Mouse (Mus musculus) retina, postnatal 7 days (tissue): ENCODE measurements at regions not wholly inside any gene's neighbourhood (a gene's known extent, or its start where the extent isn't known, plus 50 kb on each side); places are given as distances from the start of the nearest gene placed in this dataset.

Experiments used
- DNase-seq: peaks from one replicate; pipeline ENCODE4 v3.0.0-alpha.2; 2012; ENCODE audit warnings: low read depth, low spot score

DNA sequence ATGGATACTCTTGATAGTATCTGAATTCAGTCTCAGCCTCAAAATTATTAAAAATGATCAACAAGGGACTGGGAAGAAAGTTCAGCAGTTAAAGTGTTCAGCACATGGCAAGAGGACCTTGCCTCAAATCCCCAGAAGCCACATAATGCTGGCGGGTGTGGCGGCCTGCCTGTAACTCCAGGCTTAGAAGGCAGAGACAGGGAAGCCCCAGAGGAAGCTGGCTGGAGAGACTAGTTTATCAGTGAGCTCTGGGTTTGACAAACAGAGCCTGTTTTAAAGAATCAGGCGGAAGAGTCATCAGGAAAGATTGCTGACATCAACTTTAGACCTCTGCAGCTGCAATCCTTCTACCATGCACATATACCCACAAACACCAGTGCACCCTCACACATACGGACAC lies 52.1 kb upstream of the Fyn start:
- DNase-seq: no peak

DNA sequence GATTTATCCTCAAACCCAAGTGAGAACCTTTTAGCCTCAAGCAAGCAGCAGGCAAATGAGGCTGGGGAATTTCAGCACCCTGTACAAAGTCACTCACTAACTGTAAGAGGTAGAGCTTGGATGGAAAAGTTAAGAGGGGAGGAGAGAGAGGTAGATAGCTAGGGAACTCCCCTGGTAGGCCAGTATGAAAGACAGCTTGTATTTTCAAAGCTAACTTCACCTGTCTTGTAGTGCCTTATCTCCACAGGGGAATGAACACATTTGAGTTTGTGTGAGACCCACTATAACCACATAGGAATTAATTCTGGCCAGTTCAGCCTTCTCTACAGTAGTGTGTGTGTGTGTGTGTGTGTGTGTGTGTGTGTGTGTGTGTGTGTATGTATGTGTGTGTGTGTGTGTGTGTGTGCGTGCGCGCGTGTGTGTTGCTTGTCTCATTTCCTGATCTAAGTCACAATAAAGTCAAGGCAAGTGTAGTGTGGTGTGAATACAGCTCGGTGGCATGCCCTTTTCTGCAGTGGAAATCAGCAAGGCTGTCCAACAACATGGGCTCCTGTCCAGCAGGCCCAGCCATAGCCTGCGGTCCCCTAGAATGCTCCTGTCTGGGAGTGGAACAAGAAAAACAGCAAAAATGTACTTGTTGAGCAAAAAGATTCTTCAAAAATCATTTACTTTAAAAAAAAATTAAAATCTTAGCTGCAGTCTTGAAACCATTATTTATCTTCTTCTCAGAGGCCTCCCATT lies 53.1 kb upstream of the Fyn start:
- DNase-seq: no peak

- no peak for DNase-seq
Observed at GRCm38 (mm10) chr10:39311501-39311900, 57.2 kb upstream of the Fyn start.

GRCm38 (mm10) chr10:39308535-39308934 lies 60.1 kb upstream of the Fyn start:
- DNase-seq: no peak

DNA sequence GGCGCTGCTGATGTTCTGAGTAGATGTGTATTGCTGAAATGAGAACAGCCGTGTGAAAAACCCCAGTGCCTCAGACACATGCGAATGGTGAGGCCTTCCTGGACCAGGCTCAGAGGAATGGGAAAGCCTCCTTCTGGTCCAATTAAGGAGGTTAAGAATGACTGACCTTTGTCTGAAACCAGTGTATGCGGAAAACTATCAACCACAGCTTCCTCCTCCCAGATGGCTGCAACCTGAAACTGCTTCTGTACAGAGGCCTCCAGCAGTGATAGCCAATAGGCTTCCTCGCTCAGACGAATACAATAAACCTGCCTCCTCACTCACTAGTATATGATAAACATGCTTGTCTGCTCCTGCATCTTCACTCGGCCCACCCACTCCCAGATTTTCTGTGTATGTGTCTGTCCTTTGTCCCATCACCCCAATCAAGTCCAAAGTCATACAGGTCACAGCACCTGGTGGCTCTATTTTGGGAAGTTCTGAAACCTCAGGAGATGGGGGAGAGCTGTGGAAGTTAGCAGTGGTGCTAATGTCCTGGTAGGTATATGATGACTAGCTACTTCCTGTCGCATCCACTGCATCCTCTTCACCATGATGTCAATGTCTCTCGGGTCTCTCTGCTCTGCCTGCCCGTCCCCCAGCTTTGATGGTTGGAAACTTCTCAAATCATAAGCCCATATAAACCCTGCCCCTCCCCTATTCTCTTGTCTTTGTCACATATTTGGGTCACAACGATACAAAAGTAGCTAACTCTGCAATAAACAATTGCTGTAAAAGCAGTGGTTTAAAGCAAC lies 75.8 kb upstream of the Fyn start:
- DNase-seq: no peak

DNA sequence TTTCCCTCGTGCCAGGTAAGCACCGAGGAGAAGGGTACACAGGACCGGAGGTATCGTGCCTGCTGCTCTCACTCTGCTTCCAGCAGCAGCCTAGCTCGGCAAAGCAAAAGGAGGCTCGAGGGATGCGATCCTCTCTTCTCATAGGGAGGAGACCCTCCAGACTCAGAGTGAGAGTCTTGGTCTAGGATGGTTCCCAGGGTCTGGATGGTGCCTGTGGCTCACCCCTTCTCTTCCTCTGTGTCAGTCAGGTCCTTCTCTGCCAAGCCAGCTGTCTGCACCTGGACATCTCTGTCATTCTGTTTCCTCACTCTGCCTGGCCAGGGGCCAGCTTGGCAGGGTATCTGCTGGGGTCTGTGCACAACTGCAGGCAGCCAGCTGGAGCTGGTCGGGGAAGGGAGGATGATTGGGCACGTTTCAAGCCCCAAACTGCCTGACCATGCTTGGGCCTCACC lies 76.9 kb upstream of the Fyn start:
- DNase-seq: no peak

DNA sequence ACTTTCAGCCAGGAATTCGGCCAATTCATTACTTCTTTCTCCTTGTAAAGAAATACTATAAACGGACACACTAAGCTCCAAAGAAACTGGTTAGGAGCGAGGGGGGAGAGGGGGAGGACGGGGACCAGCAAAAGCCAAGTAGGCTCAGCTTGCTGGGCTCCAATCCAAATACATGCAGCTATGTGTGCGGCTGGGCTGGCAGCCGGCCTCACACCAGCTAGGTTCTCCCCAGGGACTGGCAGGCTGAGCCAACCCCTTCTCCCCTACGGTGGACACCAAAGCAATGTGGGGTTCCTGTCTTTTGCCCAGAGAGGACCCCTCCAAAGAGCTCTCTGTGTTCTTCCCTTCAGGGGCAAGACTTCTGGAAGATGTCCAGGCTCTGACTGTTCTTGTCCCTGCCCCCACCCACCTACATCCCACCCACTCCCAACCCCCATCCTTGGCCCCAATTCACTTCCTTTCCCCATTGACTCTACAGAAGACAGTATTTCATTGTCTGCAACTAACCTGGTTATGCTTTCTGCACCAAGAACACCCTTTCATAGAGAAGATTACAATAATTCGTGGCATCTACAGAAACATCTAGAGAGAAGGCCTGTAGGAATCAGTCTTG lies 77.4 kb upstream of the Fyn start:
- DNase-seq: no peak

DNA sequence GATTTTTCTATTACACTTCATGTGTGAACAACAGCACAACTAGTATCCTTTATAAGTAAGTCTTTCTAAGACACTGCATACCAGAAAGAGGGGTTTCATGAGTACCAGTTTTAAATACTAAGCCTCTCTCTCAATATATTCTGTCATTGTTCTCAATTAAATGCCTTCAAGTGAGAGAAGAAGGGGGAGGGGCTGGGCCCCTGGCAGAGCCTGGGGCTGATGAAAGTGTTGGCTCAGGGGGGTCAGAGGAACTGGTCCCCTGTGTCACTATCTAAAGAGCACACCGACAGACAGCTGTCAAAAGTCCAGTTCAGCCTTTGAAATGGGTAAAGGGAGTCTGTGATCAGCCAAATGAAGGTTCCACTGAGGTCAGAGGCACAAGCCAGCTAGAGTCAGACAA lies 78.4 kb upstream of the Fyn start:
- no peak for DNase-seq

- DNase-seq: no peak
Observed at GRCm38 (mm10) chr10:39280366-39281000, 88.2 kb upstream of the Fyn start.

DNA sequence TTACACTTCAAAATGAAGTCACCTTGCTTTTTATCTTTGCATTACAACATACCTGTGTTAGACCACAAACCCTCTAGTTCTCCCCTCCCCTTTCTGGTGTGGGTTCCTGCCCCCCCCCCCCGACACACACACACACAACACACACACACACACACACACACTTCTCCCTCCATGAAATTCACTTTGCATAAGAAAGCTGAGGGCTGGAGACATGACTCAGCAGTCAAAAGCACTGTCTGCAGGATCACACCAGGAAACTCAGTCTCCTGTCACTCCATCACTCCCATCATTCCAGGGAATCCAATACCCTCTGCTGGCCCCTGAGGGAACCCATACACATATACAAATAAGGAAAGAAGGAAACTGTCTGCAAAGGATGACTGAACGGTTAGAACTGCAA lies 94.5 kb upstream of the Fyn start:
- DNase-seq: no peak

DNA sequence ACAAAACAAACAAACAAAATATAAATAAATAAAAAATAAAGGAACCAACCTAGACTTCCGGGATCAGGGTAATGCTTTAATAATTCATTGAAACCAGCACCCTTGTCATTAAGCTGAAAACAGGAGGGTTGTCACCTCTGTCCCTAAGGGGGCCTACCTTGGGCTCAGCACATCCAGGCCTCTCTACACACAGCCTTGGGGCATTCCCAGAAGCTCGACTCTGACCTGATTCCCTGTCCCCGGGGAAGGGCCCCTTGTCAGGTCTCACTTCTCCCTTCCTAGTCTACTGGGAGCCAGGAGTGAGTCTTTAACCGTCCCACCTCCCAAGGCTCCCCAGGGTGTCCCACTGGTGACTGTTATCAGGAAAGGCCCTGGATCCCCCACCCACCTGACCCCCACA lies 95.2 kb upstream of the Fyn start:
- no peak for DNase-seq

GRCm38 (mm10) chr10:39272387-39272949 lies 96.2 kb upstream of the Fyn start:
- no peak for DNase-seq

GRCm38 (mm10) chr10:39270406-39270805 lies 98.2 kb upstream of the Fyn start:
- DNase-seq: no peak

DNA sequence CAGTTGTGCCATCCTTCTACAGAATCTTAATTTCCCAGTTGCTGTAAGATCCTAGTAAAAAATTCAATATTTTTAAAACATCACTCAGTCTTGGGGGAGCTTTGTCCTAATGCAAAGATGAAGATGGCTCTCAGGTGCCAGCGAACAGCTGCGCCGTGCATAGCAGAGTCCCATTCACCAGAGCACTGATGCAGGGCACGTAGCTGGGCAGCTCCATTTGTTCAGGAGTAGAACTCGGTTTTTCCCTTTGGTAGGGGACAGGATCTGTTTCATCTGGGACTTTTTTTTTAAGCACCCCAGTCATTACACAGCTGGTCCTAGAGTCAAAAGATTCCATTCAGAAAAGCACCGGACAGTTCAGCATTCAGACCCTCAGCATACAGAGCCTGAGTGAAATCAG lies 101.4 kb upstream of the Fyn start:
- DNase-seq: no peak

GRCm38 (mm10) chr10:39266482-39266881 lies 102.2 kb upstream of the Fyn start:
- peak; percentile 14 for DNase-seq

- no peak for DNase-seq
Observed at GRCm38 (mm10) chr10:39262466-39262865, 98.9 kb upstream of the Ccn6 start.

DNA sequence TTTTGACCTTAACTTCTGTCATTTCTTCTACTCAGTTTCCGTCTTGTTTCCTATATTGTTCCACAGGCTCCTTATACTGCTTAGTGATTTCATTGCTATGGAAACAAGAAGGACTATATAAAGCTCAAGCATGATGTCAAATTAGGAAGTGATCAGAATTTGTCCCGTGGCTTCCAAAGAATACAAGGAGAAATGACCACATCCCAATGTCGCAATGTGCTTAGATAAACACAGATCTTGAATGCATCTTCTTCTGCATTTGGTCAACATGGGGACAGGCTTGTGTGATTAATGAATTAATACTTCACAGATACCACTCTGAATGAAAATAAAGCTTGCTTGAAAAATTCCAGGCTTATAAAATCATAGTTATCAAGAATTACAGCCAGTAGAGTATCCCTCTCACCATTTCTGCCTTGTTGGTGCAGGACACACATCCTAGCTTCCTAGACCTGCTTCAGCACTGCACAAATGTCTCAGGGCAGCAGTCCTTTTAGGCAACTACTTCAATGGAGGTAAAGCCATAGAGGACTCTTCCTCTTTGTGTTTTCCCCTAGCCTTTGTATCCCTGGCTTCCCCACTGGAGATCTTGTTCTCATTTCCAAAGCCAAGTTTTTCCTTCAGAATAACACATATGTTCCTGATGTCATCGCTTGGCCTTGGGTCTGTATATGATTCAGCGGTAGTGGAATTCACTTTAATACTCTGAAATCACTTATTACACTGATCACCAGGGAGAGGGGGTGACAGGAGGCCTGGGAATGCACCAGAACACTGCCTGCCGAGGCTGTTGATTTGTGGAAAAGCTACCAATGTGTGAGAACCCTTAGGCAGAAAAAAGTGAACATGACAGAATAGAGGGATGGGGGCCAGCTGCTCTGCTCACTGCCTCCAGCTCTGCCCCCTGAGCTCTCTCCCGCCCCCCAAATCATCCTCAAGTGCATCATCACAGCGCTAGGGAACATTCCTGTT lies 97.9 kb upstream of the Ccn6 start:
- no peak for DNase-seq

DNA sequence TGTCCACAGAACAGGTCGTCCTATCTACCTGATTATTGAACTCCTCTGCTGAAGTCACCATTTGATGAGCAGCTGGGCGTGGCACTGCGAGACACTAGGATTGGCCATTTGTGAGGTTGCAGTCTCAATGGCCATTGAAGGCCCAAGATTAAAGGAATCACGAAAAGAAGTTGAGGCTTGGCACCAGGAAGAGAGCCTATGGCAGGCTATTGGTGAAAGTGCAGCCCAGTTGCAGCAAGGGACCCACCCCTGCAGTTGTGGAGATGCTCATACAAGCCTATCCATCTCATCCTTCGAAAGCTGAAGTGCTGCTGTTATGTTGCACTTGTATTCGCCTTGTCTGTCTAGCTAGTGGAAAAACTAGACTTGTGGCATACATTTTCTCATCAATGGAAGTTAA lies 96.5 kb upstream of the Ccn6 start:
- no peak for DNase-seq

DNA sequence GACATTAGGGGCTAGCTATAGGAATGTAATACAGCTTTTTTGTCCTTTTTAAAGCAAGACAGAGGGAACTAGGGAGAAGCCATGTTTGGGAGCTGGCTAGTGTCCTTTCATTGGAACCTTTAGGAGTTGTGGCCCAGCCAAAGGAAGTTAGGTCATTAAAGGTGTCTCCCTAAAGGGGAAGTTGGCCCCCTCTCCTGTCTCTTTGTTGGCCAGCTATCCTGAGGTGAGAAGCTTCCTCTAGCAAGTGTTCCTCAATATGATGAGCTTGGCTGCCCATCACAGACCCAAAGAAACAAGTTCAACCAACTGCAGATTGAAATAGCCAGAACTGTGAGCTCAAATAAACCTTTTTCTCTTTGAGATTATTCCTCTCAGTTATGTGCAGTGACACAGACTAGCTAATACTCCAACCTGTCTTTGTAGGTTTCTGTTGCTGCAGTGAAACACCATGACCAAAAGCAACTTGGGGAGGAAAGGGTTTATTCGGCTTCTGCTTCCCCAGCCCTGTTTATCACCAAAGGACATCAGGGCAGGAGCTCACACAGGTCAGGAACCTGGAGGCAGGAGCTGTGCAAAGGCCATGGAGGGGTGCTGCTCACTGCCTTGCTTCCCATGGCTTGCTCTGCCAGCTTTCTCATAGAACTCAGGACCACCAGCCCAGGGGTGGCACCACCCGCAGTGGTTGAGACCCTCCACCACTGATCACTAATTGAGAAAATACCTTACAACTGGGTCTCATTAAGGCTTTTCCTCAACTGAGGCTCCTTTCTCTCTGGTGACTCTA lies 94.0 kb upstream of the Ccn6 start:
- DNase-seq: no peak

GRCm38 (mm10) chr10:39254561-39254960 lies 91.0 kb upstream of the Ccn6 start:
- no peak for DNase-seq
